Mouse (Mus musculus): ENCODE measurements around the gene Fancd2.

Fancd2 gene

GRCm38 (mm10) chr6:113530932-113531839 lies at the start of gene Fancd2, which contains the start of gene Emc3:
TSS of gene Fancd2 (plus strand) at chr6:113531682.
TSS of gene Emc3 (minus strand) at chr6:113531652.
- DNase-seq (ENCODE audit: low read depth, low spot score), result peak; percentile 84

GRCm38 (mm10) chr6:113482477-113483099 lies 48.9 kb upstream of the Fancd2 start:
- no peak for DNase-seq (ENCODE audit: low read depth, low spot score)

- DNase-seq (ENCODE audit: low read depth, low spot score), result peak; percentile 90
Measured at GRCm38 (mm10) chr6:113483100-113483615, 48.3 kb upstream of the Fancd2 start, which contains the start of gene Creld1. TSS of gene Creld1 (plus strand) at chr6:113483297.

- DNase-seq (ENCODE audit: low read depth, low spot score), result no peak
Measured at GRCm38 (mm10) chr6:113483729-113484128, 47.8 kb upstream of the Fancd2 start.

- no peak for DNase-seq (ENCODE audit: low read depth, low spot score)
Measured at GRCm38 (mm10) chr6:113487125-113487576, 44.3 kb upstream of the Fancd2 start.

- no peak for DNase-seq (ENCODE audit: low read depth, low spot score)
Measured at GRCm38 (mm10) chr6:113489410-113489809, 42.1 kb upstream of the Fancd2 start.

GRCm38 (mm10) chr6:113492101-113492864 lies 39.2 kb upstream of the Fancd2 start:
- no peak for DNase-seq (ENCODE audit: low read depth, low spot score)

GRCm38 (mm10) chr6:113494258-113494788 lies 37.2 kb upstream of the Fancd2 start:
- DNase-seq (ENCODE audit: low read depth, low spot score), result peak; percentile 42

- no peak for DNase-seq (ENCODE audit: low read depth, low spot score)
Measured at GRCm38 (mm10) chr6:113495071-113495675, 36.3 kb upstream of the Fancd2 start.

GRCm38 (mm10) chr6:113499346-113499745 lies 32.1 kb upstream of the Fancd2 start:
- no peak for DNase-seq (ENCODE audit: low read depth, low spot score)

- no peak for DNase-seq (ENCODE audit: low read depth, low spot score)
Measured at GRCm38 (mm10) chr6:113501388-113502084, 29.9 kb upstream of the Fancd2 start, which contains the start of gene Prrt3. TSS of gene Prrt3 (minus strand) at chr6:113501931.

GRCm38 (mm10) chr6:113502801-113503200 lies 28.7 kb upstream of the Fancd2 start:
- DNase-seq (ENCODE audit: low read depth, low spot score), result no peak

- DNase-seq (ENCODE audit: low read depth, low spot score), result no peak
Measured at GRCm38 (mm10) chr6:113505689-113506088, 25.8 kb upstream of the Fancd2 start.

- DNase-seq (ENCODE audit: low read depth, low spot score), result no peak
Measured at GRCm38 (mm10) chr6:113507130-113507529, 24.4 kb upstream of the Fancd2 start.

- no peak for DNase-seq (ENCODE audit: low read depth, low spot score)
Measured at GRCm38 (mm10) chr6:113508272-113508946, 23.1 kb upstream of the Fancd2 start.

GRCm38 (mm10) chr6:113508947-113509280 lies 22.6 kb upstream of the Fancd2 start:
- no peak for DNase-seq (ENCODE audit: low read depth, low spot score)

GRCm38 (mm10) chr6:113513944-113514343 lies 17.5 kb upstream of the Fancd2 start:
- DNase-seq (ENCODE audit: low read depth, low spot score), result no peak

GRCm38 (mm10) chr6:113514600-113514999 lies 16.9 kb upstream of the Fancd2 start:
- DNase-seq (ENCODE audit: low read depth, low spot score), result no peak

- no peak for DNase-seq (ENCODE audit: low read depth, low spot score)
Measured at GRCm38 (mm10) chr6:113517434-113518080, 13.9 kb upstream of the Fancd2 start.

Data from c-Kit-negative CD71-positive TER-119-positive erythroid progenitor cells, embryonic 14.5 days (primary cell).